Mouse (Mus musculus) cerebellum, adult 2 months (tissue): Measurements from ENCODE around the gene Dph7.
A peak's percentile ranks its signal among the peaks of the same experiment; 100 is the strongest.

Experiments
- CTCF ChIP-seq: fragments of 200-500 bp; IDR thresholded peaks from 2 replicates; pipeline ENCODE4 v1.5.1; 2011; ENCODE audit warnings: low read depth, mild to moderate bottlenecking, control low read depth, low read length, moderate library complexity, borderline replicate concordance; ENCODE audit not compliant: insufficient read depth
- POLR2A ChIP-seq: fragments of 200-500 bp; IDR thresholded peaks from 2 replicates; pipeline ENCODE4 v1.6.1; 2011; ENCODE audit warnings: low read length, control low read depth, borderline replicate concordance; ENCODE audit not compliant: insufficient read depth

DNA sequence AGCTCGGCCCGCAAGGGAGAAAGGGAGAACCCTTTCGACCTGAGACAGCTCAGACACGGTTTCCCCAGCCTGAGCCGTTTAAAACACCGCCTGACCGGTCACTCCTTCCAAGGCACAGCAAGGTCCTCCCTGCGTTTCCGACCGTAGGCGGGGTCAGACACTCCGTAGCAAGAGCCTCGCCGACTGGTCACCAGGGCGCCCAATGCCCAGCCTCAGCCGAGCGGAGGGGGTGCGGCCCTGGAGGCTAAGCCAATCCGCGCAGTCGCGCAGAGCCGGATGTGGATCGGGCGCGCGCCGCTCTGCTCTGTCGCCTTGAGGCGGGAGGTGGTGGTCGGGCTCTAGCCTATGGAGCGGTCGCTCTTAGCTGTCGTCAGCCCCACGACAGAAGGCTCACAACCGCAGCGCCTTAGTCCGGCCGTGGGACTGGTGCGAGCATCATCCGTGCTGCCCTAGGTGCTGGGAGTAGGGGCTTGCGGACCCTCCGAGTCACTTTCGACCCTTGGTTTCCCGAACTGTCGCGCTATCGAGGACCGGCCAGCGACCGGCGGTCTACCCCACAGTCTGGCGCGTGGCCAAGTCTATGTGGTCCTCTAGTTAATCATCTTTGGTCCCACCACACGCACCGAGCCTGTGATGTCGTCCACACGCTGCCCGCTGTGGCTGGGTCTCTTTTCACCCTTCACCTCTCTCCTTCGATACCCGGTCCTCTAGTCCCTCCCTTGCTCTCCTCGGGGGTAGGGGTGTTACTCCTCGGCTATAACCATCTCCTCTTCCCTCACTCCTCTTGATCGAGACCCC lies 12.9 kb downstream of the Dph7 start, which contains the start of gene Mrpl41:
- TF ChIP-seq POLR2A (peak; percentile 97), CTCF (no peak)
